Mouse (Mus musculus) liver, postnatal 0 days (tissue): ENCODE results near the gene Shld1.

Experiments used
- CTCF ChIP-seq: sonication (generic); IDR thresholded peaks from 2 replicates; pipeline ENCODE4 v1.5.1; 2016; ENCODE audit warnings: antibody characterized with exemption, low read depth
- EP300 ChIP-seq: IDR thresholded peaks from 2 replicates; pipeline ENCODE4 v1.6.1; 2016; ENCODE audit warnings: antibody characterized with exemption, low read depth, mild to moderate bottlenecking

DNA sequence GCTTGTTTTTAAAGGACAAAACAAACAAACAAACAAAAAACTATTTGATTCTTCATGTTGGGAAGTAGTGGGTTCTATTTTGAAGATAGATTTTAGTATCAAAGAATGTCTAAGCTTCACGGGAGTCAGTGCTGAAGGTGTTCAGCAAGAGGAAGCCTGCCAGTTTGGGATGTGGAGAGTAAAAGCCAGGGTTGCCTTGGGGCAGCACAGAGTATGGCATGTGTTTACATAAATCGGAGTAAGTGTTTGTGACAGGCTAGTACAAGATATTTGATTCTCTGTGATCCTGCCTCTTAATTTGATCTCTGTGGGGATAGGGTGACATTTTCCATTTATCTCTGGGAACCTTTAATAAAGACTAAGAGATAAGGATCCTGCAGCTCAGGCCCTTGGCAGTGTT is 65.7 kb downstream of the Shld1 start:
- TF ChIP-seq CTCF (no peak), EP300 (no peak)
